In the genomic region with DNA sequence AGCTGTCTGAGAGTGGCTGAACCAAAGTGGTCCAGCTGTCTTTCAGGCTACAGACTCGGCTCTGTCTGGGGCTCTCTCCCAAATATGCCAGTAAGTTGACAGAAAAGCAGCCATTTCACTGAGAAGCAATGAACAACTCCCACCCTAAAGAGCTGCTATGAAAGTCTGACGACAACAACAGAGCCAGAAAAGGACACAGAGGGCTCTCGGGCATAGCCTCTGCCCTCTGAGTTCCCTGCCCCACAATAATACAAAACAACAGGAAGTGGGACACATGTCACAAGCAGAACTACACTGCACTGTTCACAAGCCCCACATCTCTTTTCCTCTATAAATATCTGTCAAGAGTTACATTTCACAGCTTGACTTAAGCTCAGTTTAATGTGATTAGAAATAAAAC, we compare ENCODE assay signal across 15 mouse cellular contexts.
DNase-seq lines count a peak whose midpoint lies in the region; ATAC-seq and TF ChIP-seq lines count a peak whose summit lies in the region.
"Had no signal": no experiment of that assay in that cellular context is flagged by ENCODE, and none has a peak within 500 bp of the region (broad histone marks: within the 10 kb centered on the region; RNA-seq: fewer than 3 reads in every experiment).

No protein-coding gene starts in this region.

- H3K79me2 ChIP-seq in liver, adult 2 months (ENCODE audit: control insufficient read depth, insufficient read depth, low read length) = peaks cover 7% of the 10 kb centered on the region; the same call in 1 of the 2 replicates

- H3K4me1 ChIP-seq in liver, adult 2 months (ENCODE audit: control insufficient read depth, insufficient read depth, low read length) = peaks cover 32% of the 10 kb centered on the region
- peaks cover 16% of the 10 kb centered on the region for H3K4me1 ChIP-seq in liver, embryonic 11.5 days (replicated peaks; ENCODE audit: control insufficient read depth, insufficient read depth, low read length)
- H3K4me1 ChIP-seq: intestine, embryonic 15.5 days; limb, embryonic 15.5 days had no signal

- no peak overlapping the region for H3K4me3 ChIP-seq in liver, adult 2 months (ENCODE audit: insufficient read depth, low read depth, low read length)
- no peak overlapping the region for H3K4me3 ChIP-seq in liver, embryonic 11.5 days (ENCODE audit: low read depth, low read length)
- H3K4me3 ChIP-seq: intestine, embryonic 15.5 days; limb, embryonic 15.5 days had no signal

- no peak overlapping the region for H3K9ac ChIP-seq in liver, adult 2 months (ENCODE audit: low read depth, low read length)
- H3K9ac ChIP-seq in liver, embryonic 11.5 days (ENCODE audit: low read depth, low read length) = no peak overlapping the region
- H3K9ac ChIP-seq: intestine, embryonic 15.5 days; limb, embryonic 15.5 days had no signal

- no peak for TF ChIP-seq CTCF in liver, adult 2 months (IDR thresholded peaks at IDR 0.05; ENCODE audit: low read depth, low read length)

- H3K27me3 ChIP-seq in liver, adult 2 months (ENCODE audit: control insufficient read depth, insufficient read depth, low read length) = no peaks in the 10 kb centered on the region
- no peaks in the 10 kb centered on the region for H3K27me3 ChIP-seq in liver, embryonic 11.5 days (replicated peaks; ENCODE audit: control insufficient read depth, insufficient read depth, low read length)
- H3K27me3 ChIP-seq: intestine, embryonic 15.5 days; limb, embryonic 15.5 days had no signal

- peaks cover 72% of the 10 kb centered on the region for H3K36me3 ChIP-seq in liver, adult 2 months (ENCODE audit: control insufficient read depth, insufficient read depth, low read length)
- peaks cover 4% of the 10 kb centered on the region; the same call in 1 of the 2 replicates for H3K36me3 ChIP-seq in liver, embryonic 11.5 days (ENCODE audit: control insufficient read depth, insufficient read depth, low read length)

- no peak for ATAC-seq in liver, embryonic 11.5 days (replicated peaks; ENCODE audit: low FRiP score)
- peak; percentile 5 for ATAC-seq in activated CD4-positive, CD25-positive, alpha-beta regulatory T cell, adult 4 months
- ATAC-seq: forebrain, embryonic 16.5 days; intestine, embryonic 15.5 days had no signal

- H3K4me2 ChIP-seq in liver, embryonic 11.5 days = no peak overlapping the region
- H3K4me2 ChIP-seq: intestine, embryonic 15.5 days; limb, embryonic 15.5 days had no signal

- peak; percentile 31 for DNase-seq in liver, adult 2 months (ENCODE audit: extremely low read depth, low read depth, low spot score)
- no peak for DNase-seq in liver, embryonic 11.5 days (ENCODE audit: low spot score)
- DNase-seq in CD4-positive helper T cell, adult 2 months (ENCODE audit: low read depth, low spot score) = peak; percentile 58
- peak; percentile 38 for DNase-seq in lung, postnatal 36 days
- no peak for DNase-seq in frontal cortex, adult 2 months (ENCODE audit: extremely low spot score in 1 of 2, low spot score in 1 of 2)
- no peak for DNase-seq in c-Kit-positive CD71-positive TER-119-positive erythroid progenitor cells, embryonic 14.5 days (ENCODE audit: low spot score)
- no peak for DNase-seq in adipocyte (ENCODE audit: low spot score)
- DNase-seq: cerebellum, postnatal 25 days; gastrocnemius, postnatal 36 days; heart, postnatal 36 days; layer of hippocampus, postnatal 36 days had no signal

- no peak for TF ChIP-seq POLR2A in liver, adult 2 months (IDR thresholded peaks at IDR 0.05; ENCODE audit: extremely low read depth, insufficient read depth, low read length)

- WGBS in liver, adult 2 months = 61% methylated on average over 3 of the region's 3 CpGs
- 57% methylated on average over 3 of the region's 3 CpGs for WGBS in liver, embryonic 11.5 days

- peak overlapping the region; percentile 56 for H3K27ac ChIP-seq in liver, adult 2 months (replicated peaks; ENCODE audit: insufficient read depth, low read depth, low read length)
- no peak overlapping the region for H3K27ac ChIP-seq in liver, embryonic 11.5 days (ENCODE audit: low read depth, low read length)
- H3K27ac ChIP-seq: intestine, embryonic 15.5 days; limb, embryonic 15.5 days had no signal

- no peaks in the 10 kb centered on the region for H3K9me3 ChIP-seq in liver, embryonic 11.5 days (ENCODE audit: control insufficient read depth, low read length)
- H3K9me3 ChIP-seq: intestine, embryonic 15.5 days; limb, embryonic 15.5 days had no signal

Comparison
In these comparisons a context has a peak if more than half of its experiments do, and no peak if none do; other contexts are left out.
1. DNase-seq: peak in liver, adult 2 months (single experiment), CD4-positive helper T cell, adult 2 months (single experiment) and lung, postnatal 36 days (single experiment); none in liver, embryonic 11.5 days (single experiment), frontal cortex, adult 2 months (0 of 2), c-Kit-positive CD71-positive TER-119-positive erythroid progenitor cells, embryonic 14.5 days (single experiment) and adipocyte (single experiment).